ENCODE assay signal across 8 mouse cellular contexts in genomic region chr13:17804058-17804841, GRCm38 (mm10). TPM values are rescaled to one million over a fixed set of nuclear protein-coding genes. Genes with fewer than 3 reads are reported as not detected.
DNase-seq lines count a peak whose midpoint lies in the region; ATAC-seq and TF ChIP-seq lines count a peak whose summit lies in the region.

No protein-coding gene starts in this region.

- DNase-seq in G1E (ENCODE audit: low spot score), result peak; percentile 20
- peak; percentile 49 for DNase-seq in forebrain, postnatal 0 days
- DNase-seq in hindbrain, embryonic 10.5 days (ENCODE audit: low spot score), result peak; percentile 63
- DNase-seq in layer of hippocampus, postnatal 25 days (ENCODE audit: extremely low spot score in 1 of 2, low spot score in 1 of 2), result peak; percentile 19 to 54
- peak; percentile 35 for DNase-seq in lung, postnatal 14 days
- DNase-seq in right cerebral cortex, postnatal 25 days, result peak; percentile 61
- peak; percentile 35 to 47 for DNase-seq in urinary bladder, postnatal 36 days (ENCODE audit: low spot score in 2 of 2)

- H3K4me1 ChIP-seq in G1E (ENCODE audit: insufficient read depth, low read depth, low read length), result peaks cover 28% of the 10 kb centered on the region
- peaks cover 4% of the 10 kb centered on the region; the same call in 1 of the 2 replicates for H3K4me1 ChIP-seq in forebrain, postnatal 0 days (ENCODE audit: insufficient read depth)
- H3K4me1 ChIP-seq in hindbrain, embryonic 10.5 days (replicated peaks), result peaks cover 24% of the 10 kb centered on the region

- ATAC-seq in G1E (ENCODE audit: extremely low read depth, insufficient number of reproducible peaks, low FRiP score, poor library complexity, severe bottlenecking), result no peak
- peak; percentile 5; the same call in 1 of the 2 replicates for ATAC-seq in cerebellum, adult (ENCODE audit: insufficient number of reproducible peaks, low FRiP score, low TSS enrichment)
- ATAC-seq in forebrain, postnatal 0 days, result no peak

- no peaks in the 10 kb centered on the region for H3K27me3 ChIP-seq in G1E (ENCODE audit: insufficient read depth, low read length)
- no peaks in the 10 kb centered on the region for H3K27me3 ChIP-seq in forebrain, postnatal 0 days (ENCODE audit: insufficient read depth, low read length)
- no peaks in the 10 kb centered on the region for H3K27me3 ChIP-seq in hindbrain, embryonic 10.5 days (ENCODE audit: insufficient read depth, poor library complexity, severe bottlenecking)

- peak overlapping the region; percentile 96 for H3K4me2 ChIP-seq in forebrain, postnatal 0 days (ENCODE audit: low read depth)

- WGBS in forebrain, postnatal 0 days, result 1% methylated on average over 73 of the region's 105 CpGs
- 1% methylated on average over 99 of the region's 105 CpGs for WGBS in hindbrain, embryonic 10.5 days

- H3K4me3 ChIP-seq in G1E (ENCODE audit: low read depth, low read length), result peak overlapping the region; percentile 98
- peak overlapping the region; percentile 97 for H3K4me3 ChIP-seq in forebrain, postnatal 0 days (ENCODE audit: low read depth, low read length)
- H3K4me3 ChIP-seq in hindbrain, embryonic 10.5 days, result peak overlapping the region; percentile 98

- no peaks in the 10 kb centered on the region for H3K9me3 ChIP-seq in G1E (replicated peaks)
- H3K9me3 ChIP-seq in forebrain, postnatal 0 days (ENCODE audit: low read length), result no peaks in the 10 kb centered on the region
- no peaks in the 10 kb centered on the region for H3K9me3 ChIP-seq in hindbrain, embryonic 10.5 days

- TF ChIP-seq CTCF in G1E (IDR thresholded peaks at IDR 0.05; ENCODE audit: low read depth, low read length), result no peak
- no peak for TF ChIP-seq CTCF in forebrain, postnatal 0 days (IDR thresholded peaks at IDR 0.05; ENCODE audit: low read depth)

- H3K9ac ChIP-seq in forebrain, postnatal 0 days, result peak overlapping the region; percentile 87

- peaks cover 10% of the 10 kb centered on the region for H3K36me3 ChIP-seq in G1E (replicated peaks)
- no peaks in the 10 kb centered on the region for H3K36me3 ChIP-seq in forebrain, postnatal 0 days (ENCODE audit: insufficient read depth)
- peaks cover 14% of the 10 kb centered on the region for H3K36me3 ChIP-seq in hindbrain, embryonic 10.5 days

- peak overlapping the region; percentile 98 for H3K27ac ChIP-seq in forebrain, postnatal 0 days (ENCODE audit: low read depth, low read length)
- peak overlapping the region; percentile 96 for H3K27ac ChIP-seq in hindbrain, embryonic 10.5 days

RNA-seq across cellular contexts. Expression of gene Cdk13, which starts 0.6 kb away (rescaled TPM):
- total RNA-seq in G1E (2014; fragmentation: Nextera tagmentation) (166 and 181 TPM in 2 replicates), G1E (2017) (70.3 and 71.7 TPM in 2 replicates)
- 227 and 324 TPM in 2 replicates for polyA plus RNA-seq in G1E (2012)
- total RNA-seq in forebrain, postnatal 0 days (2014; rRNA removed), result 88.0 and 98.3 TPM in 2 replicates
- polyA plus RNA-seq in forebrain, postnatal 0 days (2015; fragmentation: Nextera tagmentation; extraction: Ambion mirVana), result 7.5 and 9.5 TPM in 2 replicates
- polyA plus RNA-seq in hindbrain, embryonic 10.5 days (2016; fragmentation: Nextera tagmentation; extraction: Ambion mirVana), result 15.0 and 16.3 TPM in 2 replicates
- total RNA-seq in layer of hippocampus, postnatal 25 days (2021), result 10 to 100 TPM; 50.0 to 67.5 TPM
